Mouse (Mus musculus) stomach, embryonic 16.5 days (tissue): ENCODE measurements at regions not wholly inside any gene's neighbourhood (a gene's known extent, or its start where the extent isn't known, plus 50 kb on each side); places are given as distances from the start of the nearest gene placed in this dataset.
"Not testable (repeated sequence)": the region's sequence is repeated elsewhere in the genome, so short reads cannot be mapped to it uniquely, and the experiment has no call there.

Experiments used
- ATAC-seq: fragments of 200-750 bp; cut with Nextera tagmentation; 2 replicates; pipeline ENCODE4 v1.8.0; 2017; ENCODE audit warnings: moderate number of reproducible peaks, moderate TSS enrichment; ENCODE audit not compliant: insufficient read depth, low FRiP score
- H3K27ac ChIP-seq: fragments of 300-500 bp; sonication (generic); 2 replicates; pipeline ENCODE4 v1.5.1; 2014; ENCODE audit warnings: low read length
- H3K27me3 ChIP-seq: fragments of 300-500 bp; sonication (generic); 2 replicates; pipeline ENCODE4 v1.6.1; 2014; ENCODE audit warnings: low read length, control low read depth, mixed read lengths; ENCODE audit not compliant: control insufficient read depth, insufficient read depth
- H3K36me3 ChIP-seq: fragments of 300-500 bp; sonication (generic); 2 replicates; pipeline ENCODE4 v1.6.1; 2014; ENCODE audit warnings: low read length; ENCODE audit not compliant: control insufficient read depth, insufficient read depth
- H3K4me1 ChIP-seq: fragments of 300-500 bp; sonication (generic); 2 replicates; pipeline ENCODE4 v1.6.1; 2014; ENCODE audit warnings: low read length, control low read depth, mixed read lengths; ENCODE audit not compliant: control insufficient read depth, insufficient read depth
- H3K4me2 ChIP-seq: fragments of 300-500 bp; sonication (generic); 2 replicates; pipeline ENCODE4 v1.6.1; 2014; ENCODE audit warnings: low read depth, low read length, mixed read lengths
- H3K4me3 ChIP-seq: fragments of 300-500 bp; sonication (generic); replicated peaks from 2 replicates; pipeline ENCODE4 v1.5.1; 2014; ENCODE audit warnings: mild to moderate bottlenecking, low read length
- H3K9ac ChIP-seq: fragments of 300-500 bp; sonication (generic); 2 replicates; pipeline ENCODE4 v1.6.1; 2014; ENCODE audit warnings: low read length
- H3K9me3 ChIP-seq: fragments of 300-500 bp; sonication (generic); replicated peaks from 2 replicates; pipeline ENCODE4 v1.6.1; 2016; ENCODE audit warnings: low read length, control low read depth; ENCODE audit not compliant: control insufficient read depth
- WGBS: fragments of 180-500 bp; shearing (Covaris S2); extraction: QIAGEN DNeasy Blood & Tissue Kit; methylation state at CpG from one replicate; pipeline ENCODE4 v1.1.7; 2014; 5-methylcytosine and 5-hydroxymethylcytosine counted together

- H3K27ac ChIP-seq = no peak overlapping the region
- ATAC-seq = 0 out of 2 replicates have a peak, but pooled peaks have one; percentile 50
- no peak overlapping the region for H3K4me2 ChIP-seq
- H3K27me3 ChIP-seq = no peaks in the 10 kb centered on the region
- H3K9me3 ChIP-seq = no peaks in the 10 kb centered on the region
- WGBS = 44% methylated on average over 3 of the region's 3 CpGs
- no peaks in the 10 kb centered on the region for H3K4me1 ChIP-seq
- H3K9ac ChIP-seq = no peak overlapping the region
- no peaks in the 10 kb centered on the region for H3K36me3 ChIP-seq
- H3K4me3 ChIP-seq = no peak overlapping the region
Measured at GRCm38 (mm10) chr2:78572492-78572891, 295.4 kb upstream of the Ube2e3 start.

DNA sequence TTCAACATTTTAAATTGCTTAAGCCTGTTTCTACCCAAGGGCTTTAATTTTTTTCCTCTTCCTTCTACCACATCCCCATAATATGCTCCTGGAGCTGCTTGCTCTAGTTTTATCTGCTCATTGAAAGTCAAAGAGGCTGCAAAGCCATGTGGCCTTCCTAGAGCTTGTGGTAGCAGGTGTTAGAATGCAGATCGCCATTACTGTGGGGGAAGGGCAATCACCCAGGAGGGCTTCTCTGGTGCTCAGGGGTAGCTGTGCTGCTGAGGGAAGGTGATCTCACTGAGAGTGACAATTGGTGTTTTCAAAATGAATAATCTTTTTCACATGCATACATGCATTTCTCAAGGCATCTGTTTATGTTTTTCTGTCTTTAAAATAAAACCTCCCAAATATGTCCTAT lies 309.8 kb upstream of the Ube2e3 start:
- ATAC-seq = no peak
- no peak overlapping the region for H3K9ac ChIP-seq
- no peak overlapping the region for H3K4me3 ChIP-seq
- H3K4me1 ChIP-seq = no peaks in the 10 kb centered on the region
- no peaks in the 10 kb centered on the region for H3K9me3 ChIP-seq
- no peak overlapping the region for H3K4me2 ChIP-seq
- H3K27ac ChIP-seq = no peak overlapping the region
- WGBS = 30% methylated on average over 1 of the region's 1 CpGs
- H3K36me3 ChIP-seq = no peaks in the 10 kb centered on the region
- H3K27me3 ChIP-seq = no peaks in the 10 kb centered on the region

GRCm38 (mm10) chr2:78551085-78551484 lies 316.8 kb upstream of the Ube2e3 start:
- Histone ChIP-seq H3K9me3 (no peaks in the 10 kb centered on the region), H3K36me3 (no peaks in the 10 kb centered on the region), H3K4me2 (no peak overlapping the region), H3K4me3 (no peak overlapping the region), H3K4me1 (no peaks in the 10 kb centered on the region), H3K27ac (no peak overlapping the region), H3K27me3 (no peaks in the 10 kb centered on the region), H3K9ac (no peak overlapping the region)
- no peak for ATAC-seq
- WGBS = 88% methylated on average over 4 of the region's 4 CpGs

DNA sequence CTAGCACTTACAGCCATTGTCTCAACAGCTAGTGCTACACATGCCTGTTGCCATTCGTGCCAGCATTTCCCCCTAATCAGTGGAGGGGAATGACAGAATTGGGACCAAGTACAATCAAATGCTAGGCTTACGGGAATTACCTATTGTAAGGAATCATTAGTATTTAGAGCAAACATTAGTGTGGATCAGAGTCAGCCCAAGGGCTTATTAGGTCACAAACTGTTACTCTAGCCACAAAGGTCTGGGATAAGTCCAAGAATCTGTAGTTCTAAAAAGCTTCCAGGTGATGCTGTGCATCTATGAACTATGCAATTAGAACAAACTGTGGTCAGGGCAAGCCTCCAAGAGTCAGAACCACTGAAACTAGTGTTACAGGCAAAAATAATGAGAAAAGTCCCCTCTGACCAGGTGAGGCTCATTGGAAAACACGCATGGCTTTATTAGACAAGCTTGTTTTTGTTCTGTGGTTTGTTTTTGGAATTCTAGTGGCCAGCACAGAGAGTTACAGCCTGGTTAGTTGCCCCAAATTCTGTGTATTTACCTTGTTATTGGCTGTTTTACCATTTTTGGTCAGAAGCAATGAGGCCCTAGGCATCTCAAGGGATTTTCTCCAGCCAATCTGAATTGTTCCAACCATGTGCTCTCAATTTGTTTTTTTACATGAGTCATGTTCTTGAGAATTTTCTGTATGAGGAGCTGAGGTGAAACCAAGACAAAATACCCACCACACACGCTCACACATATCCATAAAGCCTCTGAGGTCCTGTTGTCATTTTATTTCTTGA lies 319.0 kb upstream of the Ube2e3 start:
- Histone ChIP-seq H3K36me3 (no peaks in the 10 kb centered on the region), H3K4me3 (no peak overlapping the region), H3K9me3 (no peaks in the 10 kb centered on the region), H3K4me1 (no peaks in the 10 kb centered on the region), H3K4me2 (no peak overlapping the region), H3K9ac (no peak overlapping the region), H3K27me3 (no peaks in the 10 kb centered on the region), H3K27ac (no peak overlapping the region)
- WGBS = 85% methylated on average over 4 of the region's 4 CpGs
- ATAC-seq = no peak

DNA sequence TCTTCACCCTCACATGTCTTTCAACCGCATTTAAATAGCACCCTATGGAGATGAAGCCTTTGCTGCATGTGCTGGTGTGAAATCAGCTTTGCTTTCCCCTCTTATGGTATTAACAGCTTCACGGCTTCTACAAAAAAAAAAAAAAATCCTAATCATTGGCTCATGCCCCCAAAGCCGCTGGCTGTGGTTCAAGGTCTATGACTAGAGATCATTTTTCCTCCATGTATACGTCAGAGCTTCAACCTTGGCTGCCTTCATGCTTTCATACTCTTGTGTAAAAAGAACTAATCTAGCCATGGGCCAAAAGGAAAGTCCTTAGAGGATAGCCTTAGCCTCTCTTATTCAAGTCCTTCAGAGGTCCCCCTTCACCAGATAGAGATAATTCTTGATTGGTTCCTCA lies 320.6 kb upstream of the Ube2e3 start:
- H3K27me3 ChIP-seq = no peaks in the 10 kb centered on the region
- H3K4me2 ChIP-seq = no peak overlapping the region
- no peak overlapping the region for H3K27ac ChIP-seq
- H3K4me3 ChIP-seq = no peak overlapping the region
- no peaks in the 10 kb centered on the region for H3K4me1 ChIP-seq
- no peak overlapping the region for H3K9ac ChIP-seq
- no peaks in the 10 kb centered on the region for H3K9me3 ChIP-seq
- 64% methylated on average over 4 of the region's 4 CpGs for WGBS
- H3K36me3 ChIP-seq = no peaks in the 10 kb centered on the region
- no peak for ATAC-seq

DNA sequence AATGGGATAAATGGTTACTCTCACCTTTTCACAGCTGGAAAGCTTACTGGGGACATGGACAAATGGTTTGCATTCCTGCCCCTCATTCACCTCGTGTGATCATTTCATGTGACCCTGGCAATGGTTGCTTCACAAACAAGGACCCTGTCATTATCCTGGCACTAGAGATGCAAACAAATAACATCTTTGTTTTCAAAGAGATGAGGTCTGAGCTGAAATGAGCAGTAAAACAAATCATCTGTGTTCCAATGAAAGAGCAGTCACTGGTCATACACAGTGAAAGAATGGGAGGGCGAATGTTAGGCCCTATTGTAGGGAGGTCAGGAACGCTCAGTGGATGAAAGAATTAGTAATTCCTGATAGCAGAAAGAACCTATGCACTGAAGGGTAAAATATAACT lies 327.5 kb upstream of the Ube2e3 start:
- no peak overlapping the region for H3K9ac ChIP-seq
- H3K27ac ChIP-seq = no peak overlapping the region
- no peaks in the 10 kb centered on the region for H3K36me3 ChIP-seq
- no peak for ATAC-seq
- no peak overlapping the region for H3K4me2 ChIP-seq
- no peak overlapping the region for H3K4me3 ChIP-seq
- H3K27me3 ChIP-seq = no peaks in the 10 kb centered on the region
- no peaks in the 10 kb centered on the region for H3K9me3 ChIP-seq
- WGBS = 50% methylated on average over 3 of the region's 3 CpGs
- peaks cover 6% of the 10 kb centered on the region for H3K4me1 ChIP-seq

GRCm38 (mm10) chr2:78539592-78540300 lies 328.2 kb upstream of the Ube2e3 start:
- Histone ChIP-seq H3K4me1 (peaks cover 6% of the 10 kb centered on the region), H3K9me3 (no peaks in the 10 kb centered on the region), H3K4me2 (no peak overlapping the region), H3K4me3 (no peak overlapping the region), H3K9ac (no peak overlapping the region), H3K36me3 (no peaks in the 10 kb centered on the region), H3K27me3 (no peaks in the 10 kb centered on the region), H3K27ac (no peak overlapping the region)
- 26% methylated on average over 5 of the region's 5 CpGs for WGBS
- no peak for ATAC-seq

GRCm38 (mm10) chr2:78537574-78537973 lies 330.4 kb upstream of the Ube2e3 start:
- Histone ChIP-seq H3K27ac (no peak overlapping the region), H3K9ac (no peak overlapping the region), H3K4me2 (no peak overlapping the region), H3K27me3 (no peaks in the 10 kb centered on the region), H3K36me3 (no peaks in the 10 kb centered on the region), H3K4me1 (peaks cover 6% of the 10 kb centered on the region), H3K9me3 (no peaks in the 10 kb centered on the region), H3K4me3 (no peak overlapping the region)
- 66% methylated on average over 2 of the region's 2 CpGs for WGBS
- ATAC-seq = no peak

GRCm38 (mm10) chr2:78533881-78534280 lies 334.0 kb upstream of the Ube2e3 start:
- WGBS = 92% methylated on average over 5 of the region's 5 CpGs
- H3K27ac ChIP-seq, H3K36me3 ChIP-seq, H3K4me2 ChIP-seq, ATAC-seq, H3K4me1 ChIP-seq, H3K9ac ChIP-seq, H3K27me3 ChIP-seq, H3K9me3 ChIP-seq, H3K4me3 ChIP-seq: not testable (repeated sequence)
